Mouse (Mus musculus) lung, embryonic 14.5 days (tissue): ENCODE data around the gene Cdk10. TPM values are rescaled to one million over a fixed set of nuclear protein-coding genes. Genes with fewer than 3 reads are reported as not detected.
"Not testable (repeated sequence)": the region's sequence is repeated elsewhere in the genome, so short reads cannot be mapped to it uniquely, and the experiment has no call there.

Experiments
- ATAC-seq: fragments of 200-750 bp; cut with Nextera tagmentation; 2 replicates; pipeline ENCODE4 v1.8.0; 2017; ENCODE audit warnings: mild to moderate bottlenecking, moderate TSS enrichment, moderate library complexity; ENCODE audit not compliant: insufficient read depth
- DNase-seq: peaks from one replicate; pipeline ENCODE4 v3.0.0-alpha.2; 2015
- H3K27ac ChIP-seq: fragments of 300-500 bp; sonication (generic); 2 replicates; pipeline ENCODE4 v1.5.1; 2014; ENCODE audit warnings: low read depth, mild to moderate bottlenecking, moderate library complexity
- H3K27me3 ChIP-seq: fragments of 300-500 bp; sonication (generic); 2 replicates; pipeline ENCODE4 v1.6.1; 2014; ENCODE audit warnings: low read length, control low read depth; ENCODE audit not compliant: insufficient read depth
- H3K36me3 ChIP-seq: fragments of 300-500 bp; sonication (generic); 2 replicates; pipeline ENCODE4 v1.6.1; 2014; ENCODE audit warnings: control low read depth; ENCODE audit not compliant: insufficient read depth
- H3K4me1 ChIP-seq: fragments of 300-500 bp; sonication (generic); 2 replicates; pipeline ENCODE4 v1.6.1; 2014; ENCODE audit warnings: antibody characterized with exemption, control low read depth; ENCODE audit not compliant: insufficient read depth
- H3K4me2 ChIP-seq: fragments of 300-500 bp; sonication (generic); 2 replicates; pipeline ENCODE4 v1.6.1; 2014; ENCODE audit warnings: mild to moderate bottlenecking
- H3K4me3 ChIP-seq: fragments of 300-500 bp; sonication (generic); 2 replicates; pipeline ENCODE4 v1.5.1; 2014; ENCODE audit warnings: low read depth, low read length
- H3K9ac ChIP-seq: fragments of 300-500 bp; sonication (generic); 2 replicates; pipeline ENCODE4 v1.6.1; 2014
- H3K9me3 ChIP-seq: fragments of 300-500 bp; sonication (generic); 2 replicates; pipeline ENCODE4 v1.6.1; 2016; ENCODE audit warnings: low read depth, low read length, control low read depth
- CTCF ChIP-seq: IDR thresholded peaks from 2 replicates; pipeline ENCODE4 v1.5.1; 2016; ENCODE audit warnings: antibody characterized with exemption, low read depth
- WGBS: fragments of 180-500 bp; shearing (Covaris S2); extraction: QIAGEN DNeasy Blood & Tissue Kit; methylation state at CpG from one replicate; pipeline ENCODE4 v1.1.7; 2014; 5-methylcytosine and 5-hydroxymethylcytosine counted together
- polyA plus RNA-seq: library from polyadenylated mRNA; unstranded; fragments of >200 nt; fragmentation: Nextera tagmentation; extraction: Ambion mirVana; gene quantifications from 2 replicates; pipeline ENCODE4 v1.2.1, GENCODE M21; 2014

Cdk10 gene
- polyA plus RNA-seq, 1 experiment from 2014 or later: 36.3 TPM

- H3K36me3 ChIP-seq: peaks cover 56% of the 10 kb centered on the region
- 43% methylated on average over 4 of the region's 4 CpGs for WGBS
Observed at GRCm38 (mm10) chr8:123252925-123253324, 28.3 kb downstream of the Cdk10 start.

GRCm38 (mm10) chr8:123253451-123254098 is 28.9 kb downstream of the Cdk10 start:
- 1% methylated on average over 40 of the region's 40 CpGs for whole genome bisulfite sequencing
- ATAC-seq (no peak; the same call in none of the 2 replicates), DNase-seq (peak; percentile 20)

More at GRCm38 (mm10) chr8:123252925-123253324, 28.3 kb downstream of the Cdk10 start:
- H3K4me3 ChIP-seq: peak overlapping the region; percentile 90
- H3K4me1 ChIP-seq: peaks cover 12% of the 10 kb centered on the region; the same call in 1 of the 2 replicates
- peak overlapping the region; percentile 96 for H3K4me2 ChIP-seq
- DNase-seq (no peak), ATAC-seq (no peak)
- peak overlapping the region; percentile 94 for H3K9ac ChIP-seq
- H3K9me3 ChIP-seq: no peaks in the 10 kb centered on the region
- no peak overlapping the region for H3K27ac ChIP-seq
- TF ChIP-seq CTCF: no peak
- no peaks in the 10 kb centered on the region for H3K27me3 ChIP-seq

GRCm38 (mm10) chr8:123254099-123254885 is 29.6 kb downstream of the Cdk10 start, which contains the start of the genes Zfp276 and Vps9d1:
Gene Zfp276 (plus strand): TSS chr8:123254195.
Gene Vps9d1 (minus strand): TSS chr8:123254348.
- no peaks in the 10 kb centered on the region for H3K9me3 ChIP-seq
- peak within 1 kb of the TSS; percentile 96 for H3K4me2 ChIP-seq
- H3K27ac ChIP-seq: peak within 1 kb of the TSS; percentile 82
- no peak for TF ChIP-seq CTCF
- DNase-seq: peak; percentile 90
- peak within 1 kb of the TSS; percentile 90 for H3K4me3 ChIP-seq
- peak; percentile 98 for ATAC-seq
- peaks cover 12% of the 10 kb centered on the region; the same call in 1 of the 2 replicates for H3K4me1 ChIP-seq
- H3K27me3 ChIP-seq: no peaks in the 10 kb centered on the region
- H3K36me3 ChIP-seq: peaks cover 56% of the 10 kb centered on the region
- peak within 1 kb of the TSS; percentile 94 for H3K9ac ChIP-seq
- WGBS: under 1% methylated on average over 98 of the region's 99 CpGs

More at GRCm38 (mm10) chr8:123253451-123254098, 28.9 kb downstream of the Cdk10 start:
- H3K4me3 ChIP-seq: peak overlapping the region; percentile 90
- peaks cover 12% of the 10 kb centered on the region; the same call in 1 of the 2 replicates for H3K4me1 ChIP-seq
- H3K27me3 ChIP-seq: no peaks in the 10 kb centered on the region
- peak overlapping the region; percentile 82 for H3K27ac ChIP-seq
- peak overlapping the region; percentile 94 for H3K9ac ChIP-seq
- peak overlapping the region; percentile 96 for H3K4me2 ChIP-seq
- no peaks in the 10 kb centered on the region for H3K9me3 ChIP-seq
- peaks cover 56% of the 10 kb centered on the region for H3K36me3 ChIP-seq
- no peak for TF ChIP-seq CTCF

- Histone ChIP-seq H3K36me3 (peaks cover 58% of the 10 kb centered on the region), H3K4me2 (peak overlapping the region; percentile 96), H3K9me3 (no peaks in the 10 kb centered on the region), H3K9ac (peak overlapping the region; percentile 94), H3K4me1 (peaks cover 12% of the 10 kb centered on the region; the same call in 1 of the 2 replicates), H3K27ac (no peak overlapping the region), H3K4me3 (peak overlapping the region; percentile 90), H3K27me3 (no peaks in the 10 kb centered on the region)
- WGBS: 70% methylated on average over 6 of the region's 6 CpGs
- no peak for ATAC-seq
- no peak for DNase-seq
- TF ChIP-seq CTCF: peak; percentile 26; the same call in 1 of the 2 replicates
Observed at GRCm38 (mm10) chr8:123255170-123255569, 30.5 kb downstream of the Cdk10 start.

DNA sequence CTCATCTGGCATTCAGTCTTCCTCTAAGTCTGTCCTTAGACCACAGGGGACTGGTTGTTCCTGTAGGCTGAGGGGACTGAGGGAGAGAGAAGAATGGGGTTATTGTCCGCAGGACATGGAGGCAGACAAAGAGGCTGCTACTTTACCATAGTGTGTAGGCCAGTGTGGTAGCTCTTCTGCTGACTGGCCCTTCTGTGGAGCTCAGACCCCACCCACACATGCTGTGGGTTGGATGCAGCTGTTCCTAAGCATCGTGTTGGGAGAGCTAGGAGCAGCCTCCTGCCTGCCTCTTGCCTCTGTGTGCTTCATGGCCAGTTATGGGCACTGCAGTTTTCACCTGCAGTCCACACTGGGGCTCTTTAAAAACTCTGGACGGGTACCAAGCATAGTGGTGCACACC is 32.5 kb downstream of the Cdk10 start:
- WGBS: 89% methylated on average over 3 of the region's 3 CpGs
- no peak for TF ChIP-seq CTCF

DNA sequence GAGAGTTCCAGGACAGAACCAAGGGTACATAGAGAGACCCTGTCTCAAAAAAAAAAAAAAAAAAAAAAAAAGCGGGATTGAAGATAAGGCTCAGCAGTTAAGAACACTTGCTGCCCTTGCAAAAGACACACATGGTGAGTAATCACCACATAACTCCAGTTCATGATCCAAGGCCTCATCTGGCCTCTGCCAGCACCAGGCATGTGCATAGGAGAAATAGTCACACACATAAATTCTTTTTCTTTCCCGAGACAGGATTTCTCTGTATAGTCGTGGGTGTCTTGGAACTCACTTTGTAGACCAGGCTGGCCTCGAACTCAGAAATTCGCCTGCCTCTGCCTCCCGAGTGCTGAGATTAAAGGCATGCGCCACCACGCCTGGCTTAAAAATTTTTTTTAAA is 33.0 kb downstream of the Cdk10 start:
- not testable (repeated sequence) for H3K27ac ChIP-seq, H3K27me3 ChIP-seq, H3K4me3 ChIP-seq, H3K9ac ChIP-seq, DNase-seq, H3K9me3 ChIP-seq, H3K4me2 ChIP-seq, ATAC-seq
- WGBS: 92% methylated on average over 8 of the region's 8 CpGs
- Histone ChIP-seq H3K4me1 (peaks cover 12% of the 10 kb centered on the region; the same call in 1 of the 2 replicates), H3K36me3 (peaks cover 51% of the 10 kb centered on the region)

More for the DNA sequence above, 32.5 kb downstream of the Cdk10 start:
- H3K27ac ChIP-seq: no peak overlapping the region
- ATAC-seq: no peak
- DNase-seq: no peak
- H3K9me3 ChIP-seq: no peaks in the 10 kb centered on the region
- peaks cover 12% of the 10 kb centered on the region; the same call in 1 of the 2 replicates for H3K4me1 ChIP-seq
- H3K36me3 ChIP-seq: peaks cover 51% of the 10 kb centered on the region
- H3K27me3 ChIP-seq: no peaks in the 10 kb centered on the region
- no peak overlapping the region for H3K4me2 ChIP-seq
- no peak overlapping the region for H3K9ac ChIP-seq
- H3K4me3 ChIP-seq: no peak overlapping the region
